Mouse (Mus musculus): ENCODE results near the gene Pttg1ip. TPM values are rescaled to one million over a fixed set of nuclear protein-coding genes. Genes with fewer than 3 reads are reported as not detected.

Pttg1ip gene
- total and polyA plus RNA-seq, 2 experiments from 2014 or later: 117 TPM

DNA sequence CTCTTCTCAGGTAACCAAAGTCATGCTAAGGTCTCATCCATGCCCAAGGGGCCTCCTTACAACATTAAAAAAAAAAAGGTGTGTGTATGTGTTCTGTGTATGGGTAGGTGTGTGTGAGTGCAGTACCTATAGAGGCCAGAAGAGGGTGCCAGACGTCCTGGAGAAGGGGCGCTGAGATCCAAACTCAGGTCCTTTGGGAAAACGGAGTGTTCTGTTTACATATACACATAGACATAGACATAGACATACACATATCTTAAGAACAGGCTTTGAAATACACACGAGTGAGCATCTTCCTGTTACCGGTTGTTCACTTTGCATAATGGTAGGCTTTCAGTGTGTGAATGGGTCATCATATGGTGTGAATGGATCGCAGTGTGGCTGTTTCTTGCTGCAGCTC is 22.6 kb downstream of the Pttg1ip start:
- no peaks in the 10 kb centered on the region for H3K9me3 ChIP-seq (replicated peaks; ENCODE audit: control insufficient read depth, low read length)
- no peak overlapping the region for H3K27ac ChIP-seq (ENCODE audit: low read depth)
- 91% methylated on average over 6 of the region's 6 CpGs for WGBS
- H3K9ac ChIP-seq (replicated peaks; ENCODE audit: low read depth, low read length): no peak overlapping the region
- H3K4me3 ChIP-seq (ENCODE audit: low read depth, low read length): no peak overlapping the region
- no peak; the same call in 1 of the 2 replicates for TF ChIP-seq CTCF (IDR thresholded peaks at IDR 0.05; ENCODE audit: low read depth)
- TF ChIP-seq EP300 (IDR thresholded peaks at IDR 0.05; ENCODE audit: low read depth): no peak
- DNase-seq (ENCODE audit: low spot score) (no peak), ATAC-seq (ENCODE audit: insufficient read depth, low read depth) (no peak)
- H3K27me3 ChIP-seq (ENCODE audit: control insufficient read depth, insufficient read depth, low read length): no peaks in the 10 kb centered on the region
- peaks cover 8% of the 10 kb centered on the region for H3K4me1 ChIP-seq (ENCODE audit: control insufficient read depth, insufficient read depth)
- peaks cover 4% of the 10 kb centered on the region for H3K36me3 ChIP-seq (replicated peaks; ENCODE audit: control insufficient read depth, insufficient read depth, low read length)
- no peak overlapping the region for H3K4me2 ChIP-seq (ENCODE audit: low read depth, low read length)

DNA sequence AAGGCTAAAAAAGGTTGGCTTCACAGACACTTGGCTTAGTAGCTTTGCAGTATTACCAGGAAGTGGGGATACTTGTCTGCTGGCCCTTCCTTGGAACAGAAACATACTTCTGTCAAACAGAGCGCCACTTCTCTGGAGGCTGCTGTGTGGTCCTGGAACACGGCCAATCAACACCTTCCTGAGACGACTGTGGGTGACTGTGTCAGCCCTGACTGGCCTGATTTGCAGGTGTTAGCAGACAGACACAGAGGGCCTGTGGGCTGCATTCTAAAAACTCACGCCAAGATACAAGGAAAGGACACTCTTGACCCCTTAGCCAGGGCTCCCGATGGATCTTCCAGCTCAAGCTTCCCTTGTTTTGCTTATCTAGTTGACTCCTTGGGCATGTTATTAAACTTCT is 23.4 kb downstream of the Pttg1ip start:
- Histone ChIP-seq H3K9ac (replicated peaks; ENCODE audit: low read depth, low read length) (no peak overlapping the region), H3K4me1 (ENCODE audit: control insufficient read depth, insufficient read depth) (peaks cover 8% of the 10 kb centered on the region), H3K36me3 (replicated peaks; ENCODE audit: control insufficient read depth, insufficient read depth, low read length) (peaks cover 4% of the 10 kb centered on the region), H3K4me2 (ENCODE audit: low read depth, low read length) (no peak overlapping the region), H3K27me3 (ENCODE audit: control insufficient read depth, insufficient read depth, low read length) (no peaks in the 10 kb centered on the region), H3K27ac (ENCODE audit: low read depth) (peak overlapping the region; percentile 97), H3K4me3 (ENCODE audit: low read depth, low read length) (no peak overlapping the region), H3K9me3 (replicated peaks; ENCODE audit: control insufficient read depth, low read length) (no peaks in the 10 kb centered on the region)
- 29% methylated on average over 5 of the region's 5 CpGs for WGBS
- TF ChIP-seq EP300 (IDR thresholded peaks at IDR 0.05; ENCODE audit: low read depth) (no peak), CTCF (IDR thresholded peaks at IDR 0.05; ENCODE audit: low read depth) (no peak)
- no peak for ATAC-seq (ENCODE audit: insufficient read depth, low read depth)
- no peak for DNase-seq (ENCODE audit: low spot score)

DNA sequence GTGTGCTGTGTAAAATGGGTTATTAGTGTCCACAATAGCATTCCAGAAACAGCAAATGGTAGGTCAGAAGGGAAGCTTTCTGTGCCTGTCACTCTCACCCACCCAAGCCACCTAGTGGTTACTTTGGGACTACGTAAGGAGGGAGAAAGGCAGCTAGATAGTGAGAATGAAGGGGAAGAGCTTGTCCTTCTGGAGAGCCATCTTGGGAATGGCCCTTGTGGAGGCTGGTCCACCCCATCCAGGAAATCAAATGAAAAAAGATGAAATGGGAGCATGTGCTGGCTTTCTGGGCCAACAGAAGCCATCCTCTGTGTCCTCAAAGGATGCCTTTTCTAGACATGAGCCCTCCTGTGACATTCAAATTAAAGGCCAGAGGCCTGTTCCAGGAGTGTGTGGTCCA is 23.8 kb downstream of the Pttg1ip start:
- peak; percentile 28 for ATAC-seq (ENCODE audit: insufficient read depth, low read depth)
- Histone ChIP-seq H3K4me2 (ENCODE audit: low read depth, low read length) (peak overlapping the region; percentile 93), H3K9ac (replicated peaks; ENCODE audit: low read depth, low read length) (0 out of 2 replicates have a peak overlapping the region, but pooled peaks have one; percentile 4)

DNA sequence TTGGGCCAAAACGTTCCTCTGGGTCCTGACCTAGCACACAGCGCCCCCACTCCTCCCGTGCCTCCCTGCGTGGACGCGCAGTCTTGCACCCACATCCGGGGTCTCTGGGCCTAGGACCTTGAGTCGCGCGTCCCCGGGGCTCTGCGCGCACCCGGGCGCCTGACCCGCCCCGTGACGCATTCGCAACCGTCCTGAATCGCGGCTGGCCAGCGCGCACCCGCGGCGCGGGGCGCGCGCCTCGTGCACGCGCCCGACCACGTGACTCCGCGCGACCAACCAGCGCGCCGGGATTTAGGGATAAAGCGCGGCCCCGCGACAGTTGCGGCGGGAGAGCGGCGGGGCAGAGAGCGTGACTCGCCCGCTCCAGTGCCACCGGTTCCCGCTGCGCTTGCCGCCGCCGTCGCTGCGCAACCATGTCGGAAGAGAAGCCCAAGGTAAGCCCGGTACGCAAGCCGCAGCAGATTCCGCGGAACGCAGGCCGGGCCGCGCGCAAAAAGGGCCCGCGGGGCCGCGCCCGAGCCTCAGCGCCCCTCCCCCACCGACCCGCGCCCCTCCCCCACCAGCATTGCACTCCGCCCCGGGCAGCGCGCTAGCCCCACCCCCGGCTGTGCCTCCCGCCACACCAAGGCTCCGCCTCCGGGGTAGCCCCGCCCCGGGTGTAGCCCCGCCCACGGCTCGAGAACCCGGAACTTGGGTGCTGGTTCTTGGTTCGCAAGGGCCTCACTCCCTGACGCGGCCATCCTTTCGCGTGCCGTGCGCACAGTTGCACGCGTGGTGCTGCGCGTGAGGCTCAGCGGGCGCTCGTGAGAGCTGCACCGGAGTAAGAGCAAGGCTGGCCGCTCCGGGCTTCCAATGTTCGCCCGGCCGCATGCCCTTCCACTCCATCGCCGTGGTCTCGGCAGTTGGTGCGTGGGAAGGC is 24.6 kb downstream of the Pttg1ip start, which contains the start of the genes Sumo3 and Gm49325:
Sumo3 (plus strand) TSS at position 190 of the 919 bp plus-strand sequence.
Gm49325 (plus strand) TSS at position 290 of the 919 bp plus-strand sequence.
- TF ChIP-seq CTCF (IDR thresholded peaks at IDR 0.05; ENCODE audit: low read depth) (0 out of 2 replicates have a peak, but pooled peaks have one; percentile 0), EP300 (IDR thresholded peaks at IDR 0.05; ENCODE audit: low read depth) (no peak)
- WGBS: 1% methylated on average over 87 of the region's 119 CpGs
- Histone ChIP-seq H3K27ac (ENCODE audit: low read depth) (peak within 1 kb of the TSS; percentile 97), H3K36me3 (replicated peaks; ENCODE audit: control insufficient read depth, insufficient read depth, low read length) (peaks cover 16% of the 10 kb centered on the region), H3K27me3 (ENCODE audit: control insufficient read depth, insufficient read depth, low read length) (no peaks in the 10 kb centered on the region), H3K4me1 (ENCODE audit: control insufficient read depth, insufficient read depth) (peaks cover 8% of the 10 kb centered on the region), H3K9me3 (replicated peaks; ENCODE audit: control insufficient read depth, low read length) (no peaks in the 10 kb centered on the region), H3K9ac (replicated peaks; ENCODE audit: low read depth, low read length) (peak within 1 kb of the TSS; percentile 82), H3K4me2 (ENCODE audit: low read depth, low read length) (peak within 1 kb of the TSS; percentile 93), H3K4me3 (ENCODE audit: low read depth, low read length) (peak within 1 kb of the TSS; percentile 72)
- ATAC-seq (ENCODE audit: insufficient read depth, low read depth) (peak; percentile 93), DNase-seq (ENCODE audit: low spot score) (peak; percentile 80)

More for the DNA sequence above, 23.8 kb downstream of the Pttg1ip start:
- Histone ChIP-seq H3K36me3 (replicated peaks; ENCODE audit: control insufficient read depth, insufficient read depth, low read length) (peaks cover 8% of the 10 kb centered on the region), H3K27me3 (ENCODE audit: control insufficient read depth, insufficient read depth, low read length) (no peaks in the 10 kb centered on the region), H3K4me3 (ENCODE audit: low read depth, low read length) (peak overlapping the region; percentile 72), H3K4me1 (ENCODE audit: control insufficient read depth, insufficient read depth) (peaks cover 8% of the 10 kb centered on the region), H3K27ac (ENCODE audit: low read depth) (peak overlapping the region; percentile 97), H3K9me3 (replicated peaks; ENCODE audit: control insufficient read depth, low read length) (no peaks in the 10 kb centered on the region)
- 5% methylated on average over 1 of the region's 1 CpGs for WGBS
- DNase-seq (ENCODE audit: low spot score): peak; percentile 63
- no peak for TF ChIP-seq EP300 (IDR thresholded peaks at IDR 0.05; ENCODE audit: low read depth)
- peak; percentile 66 for TF ChIP-seq CTCF (IDR thresholded peaks at IDR 0.05; ENCODE audit: low read depth)

DNA sequence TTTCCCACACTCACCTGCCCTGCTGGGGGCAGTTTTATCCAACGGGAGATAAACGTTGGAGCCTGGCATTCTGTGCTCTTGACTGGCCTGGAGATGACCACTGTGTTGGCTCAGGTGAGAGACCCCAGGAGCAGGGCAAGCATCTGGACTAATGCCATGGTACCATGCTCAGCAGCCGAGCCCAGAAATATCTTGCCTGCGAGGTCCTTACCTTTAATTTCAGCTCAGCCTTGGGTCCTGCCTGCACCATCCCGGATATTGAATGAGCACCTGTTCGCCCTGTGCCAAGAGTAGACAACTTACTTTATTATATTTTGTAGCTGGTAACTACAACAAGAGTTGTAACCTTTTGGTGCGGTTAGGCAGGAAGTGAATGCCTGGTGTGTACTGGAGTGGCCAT is 25.3 kb downstream of the Pttg1ip start:
- Histone ChIP-seq H3K9ac (replicated peaks; ENCODE audit: low read depth, low read length) (peak overlapping the region; percentile 82), H3K4me3 (ENCODE audit: low read depth, low read length) (peak overlapping the region; percentile 72), H3K27ac (ENCODE audit: low read depth) (peak overlapping the region; percentile 97), H3K27me3 (ENCODE audit: control insufficient read depth, insufficient read depth, low read length) (no peaks in the 10 kb centered on the region), H3K4me1 (ENCODE audit: control insufficient read depth, insufficient read depth) (peaks cover 8% of the 10 kb centered on the region), H3K36me3 (replicated peaks; ENCODE audit: control insufficient read depth, insufficient read depth, low read length) (peaks cover 23% of the 10 kb centered on the region), H3K9me3 (replicated peaks; ENCODE audit: control insufficient read depth, low read length) (no peaks in the 10 kb centered on the region), H3K4me2 (ENCODE audit: low read depth, low read length) (peak overlapping the region; percentile 93)
- ATAC-seq (ENCODE audit: insufficient read depth, low read depth) (no peak), DNase-seq (ENCODE audit: low spot score) (no peak)
- 26% methylated on average over 7 of the region's 7 CpGs for WGBS
- no peak for TF ChIP-seq EP300 (IDR thresholded peaks at IDR 0.05; ENCODE audit: low read depth)
- TF ChIP-seq CTCF (IDR thresholded peaks at IDR 0.05; ENCODE audit: low read depth): no peak
